Mouse (Mus musculus) MEL (cell line): ENCODE measurements around the gene Bach1. TPM values are rescaled to one million over a fixed set of nuclear protein-coding genes. Genes with fewer than 3 reads are reported as not detected.

Source experiments
- DNase-seq: peaks from one replicate; pipeline ENCODE4 v3.0.0; 2011; ENCODE audit warnings: low read depth, low spot score
- H3K27ac ChIP-seq: 2 replicates; pipeline ENCODE4 v1.5.1; 2012; ENCODE audit warnings: low read depth, mild to moderate bottlenecking, control low read depth, low read length, moderate library complexity; ENCODE audit not compliant: control insufficient read depth
- H3K27me3 ChIP-seq, 2 experiments: fragments of 150-350 bp in 1 of 2; sonication (generic) in 1 of 2; 2 replicates each; pipeline ENCODE4 v1.6.1; 2012; ENCODE audit warnings: low read length in 2 of 2, mild to moderate bottlenecking in 2 of 2, improper control_type of control experiment in 1 of 2, moderate library complexity in 1 of 2; ENCODE audit not compliant: insufficient read depth in 2 of 2, control insufficient read depth in 1 of 2
- H3K36me3 ChIP-seq, 2 experiments: 2 replicates each; pipeline ENCODE4 v1.6.1; 2012 to 2014; ENCODE audit warnings: low read length in 2 of 2, improper control_type of control experiment in 1 of 2, inconsistent platforms in 1 of 2, mild to moderate bottlenecking in 1 of 2; ENCODE audit not compliant: insufficient read depth in 2 of 2, control insufficient read depth in 1 of 2
- H3K4me1 ChIP-seq, 2 experiments: fragments of 150-350 bp in 1 of 2; sonication (generic) in 1 of 2; 2 replicates each; pipeline ENCODE4 v1.6.1; 2012; ENCODE audit warnings: low read length in 2 of 2, improper control_type of control experiment in 1 of 2, mild to moderate bottlenecking in 1 of 2; ENCODE audit not compliant: insufficient read depth in 2 of 2, control insufficient read depth in 1 of 2
- H3K4me3 ChIP-seq, 2 experiments: fragments of 150-350 bp in 1 of 2; sonication (generic) in 1 of 2; 2 replicates each; pipeline ENCODE4 v1.5.1; 2012; ENCODE audit warnings: low read depth in 2 of 2, low read length in 2 of 2, mild to moderate bottlenecking in 2 of 2, moderate library complexity in 2 of 2, control low read depth in 1 of 2, improper control_type of control experiment in 1 of 2; ENCODE audit not compliant: control insufficient read depth in 1 of 2, insufficient read depth in 1 of 2
- H3K79me2 ChIP-seq: 2 replicates; pipeline ENCODE4 v1.6.1; 2012; ENCODE audit warnings: mild to moderate bottlenecking, low read length, moderate library complexity; ENCODE audit not compliant: control insufficient read depth, poor library complexity, insufficient read depth
- H3K9ac ChIP-seq: 2 replicates; pipeline ENCODE4 v1.6.1; 2012; ENCODE audit warnings: low read depth, mild to moderate bottlenecking, control low read depth, low read length, moderate library complexity; ENCODE audit not compliant: control insufficient read depth, poor library complexity, severe bottlenecking
- H3K9me3 ChIP-seq: fragments of 150-350 bp; sonication (generic); replicated peaks from 2 replicates; pipeline ENCODE4 v1.6.1; 2012; ENCODE audit warnings: mild to moderate bottlenecking, low read length, improper control_type of control experiment, moderate library complexity; ENCODE audit not compliant: insufficient read depth
- CHD1 ChIP-seq: IDR thresholded peaks from 2 replicates; pipeline ENCODE4 v1.6.1; 2012; ENCODE audit warnings: low read depth, mild to moderate bottlenecking, inconsistent platforms, low read length, improper control_type of control experiment
- CTCF ChIP-seq, 3 experiments: IDR thresholded peaks in 2 of 3; conservative IDR thresholded peaks in 1 of 3; 2 replicates each; pipeline ENCODE4 v1.5.1; 2011 to 2012; ENCODE audit warnings: low read length in 3 of 3, low read depth in 2 of 3, mild to moderate bottlenecking in 2 of 3, improper control_type of control experiment in 1 of 3, inconsistent platforms in 1 of 3, mixed read lengths in 1 of 3, moderate library complexity in 1 of 3; ENCODE audit not compliant: control insufficient read depth in 1 of 3, insufficient read depth in 1 of 3, poor library complexity in 1 of 3, severe bottlenecking in 1 of 3
- ELF1 ChIP-seq: IDR thresholded peaks from 2 replicates; pipeline ENCODE4 v1.6.1; 2014; ENCODE audit warnings: low read depth, mild to moderate bottlenecking, inconsistent platforms, low read length, improper control_type of control experiment, moderate library complexity
- ETS1 ChIP-seq: IDR thresholded peaks from 2 replicates; pipeline ENCODE4 v1.6.1; 2012; ENCODE audit warnings: low read depth, mild to moderate bottlenecking, inconsistent platforms, low read length, improper control_type of control experiment, moderate library complexity
- JUND ChIP-seq: IDR thresholded peaks from 2 replicates; pipeline ENCODE4 v1.6.1; 2011; ENCODE audit warnings: low read depth, mild to moderate bottlenecking, improper control_type of control experiment, low read length
- KAT2A ChIP-seq: conservative IDR thresholded peaks from 2 replicates; pipeline ENCODE4 v1.6.1; 2012; ENCODE audit warnings: low read depth, low read length, improper control_type of control experiment, inconsistent platforms
- MAX ChIP-seq: IDR thresholded peaks from 2 replicates; pipeline ENCODE4 v1.6.1; 2011; ENCODE audit warnings: low read length, improper control_type of control experiment
- MAZ ChIP-seq: IDR thresholded peaks from 2 replicates; pipeline ENCODE4 v1.6.1; 2012; ENCODE audit warnings: low read depth, mild to moderate bottlenecking, inconsistent platforms, low read length, improper control_type of control experiment
- NELFE ChIP-seq: IDR thresholded peaks from 2 replicates; pipeline ENCODE4 v1.6.1; 2011; ENCODE audit warnings: low read depth, low read length, improper control_type of control experiment
- RAD21 ChIP-seq: IDR thresholded peaks from 2 replicates; pipeline ENCODE4 v1.6.1; 2011; ENCODE audit warnings: mild to moderate bottlenecking, low read depth, low read length, improper control_type of control experiment
- RCOR1 ChIP-seq: IDR thresholded peaks from 2 replicates; pipeline ENCODE4 v1.6.1; 2012; ENCODE audit warnings: low read depth, mild to moderate bottlenecking, inconsistent platforms, low read length, improper control_type of control experiment
- SIN3A ChIP-seq: IDR thresholded peaks from 2 replicates; pipeline ENCODE4 v1.6.1; 2012; ENCODE audit warnings: low read length, improper control_type of control experiment, inconsistent platforms
- SMC3 ChIP-seq: IDR thresholded peaks from 2 replicates; pipeline ENCODE4 v1.6.1; 2011; ENCODE audit warnings: low read depth, low read length, improper control_type of control experiment
- UBTF ChIP-seq: IDR thresholded peaks from 2 replicates; pipeline ENCODE4 v1.6.1; 2012; ENCODE audit warnings: low read depth, mild to moderate bottlenecking, inconsistent platforms, low read length, improper control_type of control experiment, moderate library complexity, borderline replicate concordance; ENCODE audit not compliant: insufficient read depth
- USF1 ChIP-seq: IDR thresholded peaks from 2 replicates; pipeline ENCODE4 v1.6.1; 2014; ENCODE audit warnings: low read depth, mild to moderate bottlenecking, inconsistent platforms, low read length, improper control_type of control experiment, moderate library complexity
- USF2 ChIP-seq, 2 experiments: IDR thresholded peaks; 2 replicates each; pipeline ENCODE4 v1.6.1; 2011 to 2012; ENCODE audit warnings: improper control_type of control experiment in 2 of 2, low read length in 2 of 2, borderline replicate concordance in 1 of 2, inconsistent platforms in 1 of 2, low read depth in 1 of 2, mild to moderate bottlenecking in 1 of 2; ENCODE audit not compliant: insufficient read depth in 1 of 2
- ZKSCAN1 ChIP-seq: IDR thresholded peaks from 2 replicates; pipeline ENCODE4 v1.6.1; 2012; ENCODE audit warnings: low read depth, mild to moderate bottlenecking, inconsistent platforms, low read length, improper control_type of control experiment, moderate library complexity
- polyA plus RNA-seq, 2 experiments: library from polyadenylated mRNA; stranded (reverse) in 1 of 2; unstranded in 1 of 2; fragments of >175 nt in 1 of 2; fragments of >200 nt in 1 of 2; gene quantifications; 2 replicates each; pipeline versions ENCODE4 v1.2.1 to v1.2.4; 2012; ENCODE audit warnings: low replicate concordance in 2 of 2, low read depth in 1 of 2; ENCODE audit not compliant: insufficient read length in 2 of 2, insufficient read depth in 1 of 2, missing spikeins in 1 of 2
- total RNA-seq: library from RNA; depleted of rRNA; stranded (reverse); fragments of 300-350 nt; gene quantifications from 2 replicates; pipeline ENCODE4 v1.2.3, GENCODE M21; 2012

Bach1 gene
- total and polyA plus RNA-seq, 3 experiments = 20.5 to 21.1 TPM; not detected in 1

DNA sequence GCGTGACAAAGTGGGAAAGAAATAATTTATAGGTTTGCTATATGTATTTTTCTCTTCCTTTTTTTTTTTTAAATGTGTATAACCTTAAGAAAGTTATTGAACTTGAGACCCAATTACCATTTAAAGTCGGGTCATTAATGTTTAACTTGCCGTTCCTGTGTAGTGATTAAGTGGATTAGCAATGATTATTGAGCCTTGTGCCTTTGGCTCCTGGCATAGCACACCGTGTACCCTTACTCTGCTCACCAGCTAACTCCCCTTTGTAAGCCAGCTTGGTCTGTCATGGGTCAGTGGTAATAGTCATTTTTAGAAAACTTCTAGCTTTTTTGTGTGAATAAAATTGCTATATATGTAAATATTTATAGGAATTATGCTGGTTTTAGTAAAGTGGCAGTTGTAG is 73.2 kb downstream of the Bach1 start:
- DNase-seq = no peak
- H3K27me3 ChIP-seq = no peaks in the 10 kb centered on the region; a peak in 1 of 4 replicates
- no peak for TF ChIP-seq SIN3A
- no peak for TF ChIP-seq USF1
- TF ChIP-seq MAZ = no peak
- TF ChIP-seq UBTF = no peak
- no peak for TF ChIP-seq NELFE
- TF ChIP-seq, all 39 proteins: peak for 0
- Histone ChIP-seq H3K27ac (no peak overlapping the region), H3K9me3 (no peaks in the 10 kb centered on the region), H3K9ac (no peak overlapping the region), H3K36me3 (no peaks in the 10 kb centered on the region), H3K4me3 (no peak overlapping the region), H3K4me1 (no peaks in the 10 kb centered on the region), H3K79me2 (no peaks in the 10 kb centered on the region)

DNA sequence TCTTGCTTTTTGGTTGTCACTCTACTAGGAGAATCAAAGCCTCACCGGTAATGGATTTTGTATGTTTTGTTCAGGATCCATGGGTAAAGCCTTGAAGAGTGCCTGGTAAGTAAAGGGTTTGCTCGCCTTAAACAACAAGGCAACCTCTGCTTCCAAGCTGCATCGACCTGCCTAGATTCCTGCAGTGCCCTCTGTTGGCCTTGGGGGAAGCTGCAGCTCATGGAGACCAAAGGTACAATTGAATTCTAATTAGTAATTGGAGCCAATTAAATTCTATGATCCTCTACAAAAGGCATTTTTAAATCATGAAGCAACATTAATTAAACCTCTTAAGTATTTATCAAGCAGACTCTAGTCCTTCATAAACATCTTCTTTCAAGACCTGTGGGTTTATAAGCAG is 75.7 kb downstream of the Bach1 start:
- TF ChIP-seq SMC3 = peak; percentile 38
- peak; percentile 23 for TF ChIP-seq RAD21
- no peak for TF ChIP-seq ETS1
- TF ChIP-seq CTCF (IDR thresholded peaks at IDR 0.05 in 2 of 3, conservative IDR thresholded peaks at IDR 0.05 in 1 of 3; ENCODE audit: control insufficient read depth in 1 of 3, insufficient read depth in 1 of 3, low read depth in 2 of 3, low read length in 3 of 3, poor library complexity in 1 of 3, severe bottlenecking in 1 of 3) = peak; percentile 28 to 53 (median 42)
- Histone ChIP-seq H3K79me2 (no peaks in the 10 kb centered on the region), H3K4me1 (no peaks in the 10 kb centered on the region), H3K9ac (no peak overlapping the region), H3K9me3 (no peaks in the 10 kb centered on the region), H3K36me3 (no peaks in the 10 kb centered on the region), H3K27ac (no peak overlapping the region), H3K27me3 (no peaks in the 10 kb centered on the region; a peak in 1 of 4 replicates), H3K4me3 (no peak overlapping the region)
- peak; percentile 21 for DNase-seq

DNA sequence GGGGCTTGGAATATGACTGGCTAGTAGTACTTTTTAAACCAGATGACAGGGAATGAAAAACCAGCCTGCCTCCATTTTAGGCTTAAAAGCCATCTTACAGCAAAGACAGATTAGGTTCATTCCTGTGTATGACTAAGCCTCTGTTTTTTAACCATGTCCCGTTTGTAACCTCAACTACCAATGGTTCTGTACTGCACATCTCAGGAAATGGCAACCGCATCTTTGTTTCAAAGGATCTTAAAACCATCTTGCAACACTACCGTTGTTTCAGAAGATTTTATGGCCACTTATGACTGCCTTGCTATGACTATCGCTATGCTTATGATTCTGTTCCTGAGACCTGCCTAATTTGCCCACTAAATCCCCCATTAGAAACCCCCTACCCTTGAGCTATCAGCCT is 78.6 kb downstream of the Bach1 start:
- H3K36me3 ChIP-seq = no peaks in the 10 kb centered on the region
- H3K27ac ChIP-seq = no peak overlapping the region
- TF ChIP-seq KAT2A = no peak
- no peak for TF ChIP-seq MAX
- TF ChIP-seq ELF1 = no peak
- no peak for TF ChIP-seq RAD21
- TF ChIP-seq ZKSCAN1 = no peak
- TF ChIP-seq USF2 (IDR thresholded peaks at IDR 0.05; ENCODE audit: borderline replicate concordance in 1 of 2, insufficient read depth in 1 of 2, low read depth in 1 of 2, low read length in 2 of 2) = no peak
- no peak for TF ChIP-seq JUND
- no peak for TF ChIP-seq CHD1
- TF ChIP-seq NELFE = no peak
- no peak for TF ChIP-seq RCOR1
- no peaks in the 10 kb centered on the region for H3K4me1 ChIP-seq
- H3K4me3 ChIP-seq = no peak overlapping the region
- DNase-seq = no peak
- H3K27me3 ChIP-seq = no peaks in the 10 kb centered on the region
- H3K9me3 ChIP-seq = no peaks in the 10 kb centered on the region
- no peak overlapping the region for H3K9ac ChIP-seq
- H3K79me2 ChIP-seq = no peaks in the 10 kb centered on the region
